Mouse (Mus musculus): Measurements from ENCODE around the gene Gpr83. TPM values are rescaled to one million over a fixed set of nuclear protein-coding genes. Genes with fewer than 3 reads are reported as not detected.
A peak's percentile ranks its signal among the peaks of the same experiment; 100 is the strongest.

The Gpr83 gene
- polyA plus RNA-seq, 1 experiment, result 0.27 TPM

- Histone ChIP-seq H3K36me3 (ENCODE audit: control insufficient read depth, insufficient read depth, low read length) (no peaks in the 10 kb centered on the region), H3K4me3 (ENCODE audit: low read depth, low read length) (no peak overlapping the region), H3K27me3 (ENCODE audit: control insufficient read depth, insufficient read depth, low read length) (peaks cover 17% of the 10 kb centered on the region; the same call in 1 of the 2 replicates), H3K27ac (ENCODE audit: insufficient read depth, low read depth, low read length) (no peak overlapping the region), H3K4me1 (ENCODE audit: control insufficient read depth, insufficient read depth, insufficient read length, low read length) (no peaks in the 10 kb centered on the region)
- TF ChIP-seq CTCF (IDR thresholded peaks at IDR 0.05; ENCODE audit: extremely low read depth, insufficient read length, insufficient replicate concordance, low read depth, low read length) (no peak), POLR2A (IDR thresholded peaks at IDR 0.05; ENCODE audit: low read depth, low read length) (no peak)
- 33% methylated on average over 4 of the region's 4 CpGs for WGBS
Observed at GRCm38 (mm10) chr9:14856922-14857654, 2.9 kb upstream of the Gpr83 start.

GRCm38 (mm10) chr9:14858170-14858706 is 1.8 kb upstream of the Gpr83 start:
- no peaks in the 10 kb centered on the region for H3K36me3 ChIP-seq (ENCODE audit: control insufficient read depth, insufficient read depth, low read length)
- no peak for TF ChIP-seq POLR2A (IDR thresholded peaks at IDR 0.05; ENCODE audit: low read depth, low read length)
- TF ChIP-seq CTCF (IDR thresholded peaks at IDR 0.05; ENCODE audit: extremely low read depth, insufficient read length, insufficient replicate concordance, low read depth, low read length), result no peak
- no peaks in the 10 kb centered on the region for H3K4me1 ChIP-seq (ENCODE audit: control insufficient read depth, insufficient read depth, insufficient read length, low read length)
- H3K27ac ChIP-seq (ENCODE audit: insufficient read depth, low read depth, low read length), result no peak overlapping the region
- 76% methylated on average over 7 of the region's 7 CpGs for WGBS
- peaks cover 17% of the 10 kb centered on the region; the same call in 1 of the 2 replicates for H3K27me3 ChIP-seq (ENCODE audit: control insufficient read depth, insufficient read depth, low read length)
- H3K4me3 ChIP-seq (ENCODE audit: low read depth, low read length), result no peak overlapping the region

DNA sequence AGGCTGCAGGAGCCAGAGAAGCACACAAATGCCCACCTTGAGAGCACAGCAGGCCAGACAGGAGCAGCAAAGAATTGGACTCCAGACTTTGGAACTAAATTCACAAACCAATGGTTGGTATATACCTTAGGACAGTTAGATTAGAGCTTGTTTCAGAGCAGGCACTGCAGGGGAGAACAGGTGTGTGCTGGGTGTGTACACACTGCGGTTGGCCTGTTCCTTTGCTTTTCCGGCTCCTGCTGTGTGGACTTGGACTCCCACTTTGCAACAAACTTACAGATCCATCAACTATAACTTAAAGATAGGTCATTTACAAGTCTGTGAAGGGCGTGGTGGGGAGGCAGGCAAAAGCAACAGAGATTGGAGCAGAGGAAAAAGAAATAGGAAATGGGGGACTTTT is 1.2 kb upstream of the Gpr83 start:
- peaks cover 17% of the 10 kb centered on the region; the same call in 1 of the 2 replicates for H3K27me3 ChIP-seq (ENCODE audit: control insufficient read depth, insufficient read depth, low read length)
- 29% methylated on average over 3 of the region's 3 CpGs for WGBS
- no peak overlapping the region for H3K27ac ChIP-seq (ENCODE audit: insufficient read depth, low read depth, low read length)
- TF ChIP-seq POLR2A (IDR thresholded peaks at IDR 0.05; ENCODE audit: low read depth, low read length) (no peak), CTCF (IDR thresholded peaks at IDR 0.05; ENCODE audit: extremely low read depth, insufficient read length, insufficient replicate concordance, low read depth, low read length) (no peak)
- no peaks in the 10 kb centered on the region for H3K4me1 ChIP-seq (ENCODE audit: control insufficient read depth, insufficient read depth, insufficient read length, low read length)
- no peak overlapping the region for H3K4me3 ChIP-seq (ENCODE audit: low read depth, low read length)
- no peaks in the 10 kb centered on the region for H3K36me3 ChIP-seq (ENCODE audit: control insufficient read depth, insufficient read depth, low read length)

- TF ChIP-seq CTCF (IDR thresholded peaks at IDR 0.05; ENCODE audit: extremely low read depth, insufficient read length, insufficient replicate concordance, low read depth, low read length), result no peak
- no peak for TF ChIP-seq POLR2A (IDR thresholded peaks at IDR 0.05; ENCODE audit: low read depth, low read length)
- H3K27ac ChIP-seq (ENCODE audit: insufficient read depth, low read depth, low read length), result no peak overlapping the region
- no peaks in the 10 kb centered on the region for H3K4me1 ChIP-seq (ENCODE audit: control insufficient read depth, insufficient read depth, insufficient read length, low read length)
- H3K27me3 ChIP-seq (ENCODE audit: control insufficient read depth, insufficient read depth, low read length), result peaks cover 17% of the 10 kb centered on the region; the same call in 1 of the 2 replicates
- no peaks in the 10 kb centered on the region for H3K36me3 ChIP-seq (ENCODE audit: control insufficient read depth, insufficient read depth, low read length)
- no peak overlapping the region for H3K4me3 ChIP-seq (ENCODE audit: low read depth, low read length)
- 87% methylated on average over 3 of the region's 3 CpGs for WGBS
Observed at GRCm38 (mm10) chr9:14863126-14863525, 3.1 kb downstream of the Gpr83 start.

DNA sequence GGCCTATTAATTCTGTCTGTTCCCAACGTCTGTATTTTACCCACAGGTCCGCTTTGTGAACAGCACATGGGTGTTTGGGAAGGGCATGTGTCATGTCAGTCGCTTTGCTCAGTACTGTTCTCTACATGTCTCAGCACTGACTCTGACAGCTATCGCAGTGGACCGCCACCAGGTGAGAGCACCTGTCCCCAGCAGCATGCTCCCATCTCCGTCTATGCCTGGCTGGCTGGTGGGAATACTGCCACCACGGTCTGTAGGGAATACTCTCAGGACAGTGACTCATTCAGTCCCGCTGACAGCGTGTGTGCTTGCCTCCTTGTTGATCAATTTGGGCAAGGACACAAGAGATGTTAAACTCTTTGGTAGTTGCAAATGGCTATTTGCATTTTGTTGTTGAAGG is 4.7 kb downstream of the Gpr83 start:
- TF ChIP-seq CTCF (IDR thresholded peaks at IDR 0.05; ENCODE audit: extremely low read depth, insufficient read length, insufficient replicate concordance, low read depth, low read length) (no peak), POLR2A (IDR thresholded peaks at IDR 0.05; ENCODE audit: low read depth, low read length) (no peak)
- 67% methylated on average over 9 of the region's 9 CpGs for WGBS
- peaks cover 14% of the 10 kb centered on the region; the same call in 1 of the 2 replicates for H3K27me3 ChIP-seq (ENCODE audit: control insufficient read depth, insufficient read depth, low read length)

GRCm38 (mm10) chr9:14866957-14867356 is 6.9 kb downstream of the Gpr83 start:
- Histone ChIP-seq H3K4me1 (ENCODE audit: control insufficient read depth, insufficient read depth, insufficient read length, low read length) (no peaks in the 10 kb centered on the region), H3K36me3 (ENCODE audit: control insufficient read depth, insufficient read depth, low read length) (no peaks in the 10 kb centered on the region), H3K4me3 (ENCODE audit: low read depth, low read length) (no peak overlapping the region), H3K27ac (ENCODE audit: insufficient read depth, low read depth, low read length) (no peak overlapping the region), H3K27me3 (ENCODE audit: control insufficient read depth, insufficient read depth, low read length) (0 out of 2 replicates have a peak, but pooled peaks cover under 1% of the 10 kb centered on the region)
- WGBS, result 28% methylated on average over 7 of the region's 7 CpGs
- TF ChIP-seq CTCF (IDR thresholded peaks at IDR 0.05; ENCODE audit: extremely low read depth, insufficient read length, insufficient replicate concordance, low read depth, low read length) (peak; percentile 40; the same call in 1 of the 2 replicates), POLR2A (IDR thresholded peaks at IDR 0.05; ENCODE audit: low read depth, low read length) (no peak)

More for the DNA sequence above, 4.7 kb downstream of the Gpr83 start:
- H3K27ac ChIP-seq (ENCODE audit: insufficient read depth, low read depth, low read length), result no peak overlapping the region
- no peak overlapping the region for H3K4me3 ChIP-seq (ENCODE audit: low read depth, low read length)
- H3K36me3 ChIP-seq (ENCODE audit: control insufficient read depth, insufficient read depth, low read length), result no peaks in the 10 kb centered on the region
- H3K4me1 ChIP-seq (ENCODE audit: control insufficient read depth, insufficient read depth, insufficient read length, low read length), result no peaks in the 10 kb centered on the region

GRCm38 (mm10) chr9:14868326-14868725 is 8.3 kb downstream of the Gpr83 start:
- TF ChIP-seq CTCF (IDR thresholded peaks at IDR 0.05; ENCODE audit: extremely low read depth, insufficient read length, insufficient replicate concordance, low read depth, low read length), result no peak
- TF ChIP-seq POLR2A (IDR thresholded peaks at IDR 0.05; ENCODE audit: low read depth, low read length), result no peak
- no peaks in the 10 kb centered on the region for H3K27me3 ChIP-seq (ENCODE audit: control insufficient read depth, insufficient read depth, low read length)
- H3K27ac ChIP-seq (ENCODE audit: insufficient read depth, low read depth, low read length), result no peak overlapping the region
- no peak overlapping the region for H3K4me3 ChIP-seq (ENCODE audit: low read depth, low read length)
- no peaks in the 10 kb centered on the region for H3K36me3 ChIP-seq (ENCODE audit: control insufficient read depth, insufficient read depth, low read length)
- H3K4me1 ChIP-seq (ENCODE audit: control insufficient read depth, insufficient read depth, insufficient read length, low read length), result no peaks in the 10 kb centered on the region
- WGBS, result 91% methylated on average over 8 of the region's 8 CpGs

All from small intestine, adult 2 months (tissue).